In the genomic region with DNA sequence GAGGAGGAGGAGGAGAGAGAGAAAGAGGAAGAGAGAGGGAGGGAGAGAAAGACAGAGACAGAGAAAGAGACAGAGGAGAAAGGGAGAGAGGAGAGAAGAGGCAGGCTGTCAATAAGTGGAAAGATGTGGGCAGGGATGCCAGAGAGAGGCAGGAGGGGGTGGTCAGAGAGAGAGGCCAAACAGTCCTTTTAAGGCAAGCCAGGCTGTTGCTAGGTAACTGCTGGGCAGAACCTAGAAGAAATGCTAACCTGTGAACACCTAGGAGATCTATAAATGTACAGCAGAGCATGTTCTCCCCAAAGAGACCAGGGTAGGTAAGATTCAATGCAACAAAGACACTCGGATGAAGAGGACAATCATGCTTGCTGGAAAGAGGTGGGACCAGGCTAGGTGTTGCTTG, we compare ENCODE assay signal across 20 mouse cellular contexts.
DNase-seq lines count a peak whose midpoint lies in the region; ATAC-seq lines count a peak whose summit lies in the region.
"Had no signal": no experiment of that assay in that cellular context is flagged by ENCODE, and none has a peak within 500 bp of the region (broad histone marks: within the 10 kb centered on the region; RNA-seq: fewer than 3 reads in every experiment).

No protein-coding gene starts in this region.

- no peak overlapping the region for H3K4me3 ChIP-seq in hindbrain, embryonic 16.5 days (ENCODE audit: low read length)
- no peak overlapping the region for H3K4me3 ChIP-seq in hindbrain, embryonic 11.5 days (ENCODE audit: low read depth, low read length)
- no peak overlapping the region for H3K4me3 ChIP-seq in midbrain, embryonic 11.5 days (ENCODE audit: low read depth, low read length)
- no peak overlapping the region for H3K4me3 ChIP-seq in midbrain, embryonic 14.5 days (replicated peaks; ENCODE audit: low read depth, low read length)
- H3K4me3 ChIP-seq: forebrain, embryonic 10.5 days; heart, embryonic 13.5 days; stomach, embryonic 15.5 days had no signal

- DNase-seq in hindbrain, embryonic 11.5 days (ENCODE audit: low spot score) = no peak
- DNase-seq in midbrain, embryonic 11.5 days (ENCODE audit: low spot score, missing footprints) = peak; percentile 49
- no peak for DNase-seq in midbrain, embryonic 14.5 days
- peak; percentile 24 for DNase-seq in 3T3-L1 (ENCODE audit: low read depth, low spot score)
- DNase-seq in induced T-regulatory cell, adult 2 months (ENCODE audit: low read depth) = peak; percentile 42
- no peak for DNase-seq in spleen, postnatal 4 days (ENCODE audit: low spot score in 2 of 2)
- DNase-seq in MN1 (ENCODE audit: low spot score) = no peak
- DNase-seq: cerebellum, adult 8-10 months; gastrocnemius, postnatal 14 days; heart, adult 18-20 months; heart, postnatal 36 days; kidney, adult 8-10 months; kidney, postnatal 25 days; spleen, adult 18-20 months had no signal

- H3K27ac ChIP-seq in hindbrain, embryonic 16.5 days (ENCODE audit: low read depth, low read length) = no peak overlapping the region
- H3K27ac ChIP-seq in hindbrain, embryonic 11.5 days (ENCODE audit: low read depth, low read length) = no peak overlapping the region
- no peak overlapping the region for H3K27ac ChIP-seq in midbrain, embryonic 11.5 days (ENCODE audit: low read depth, low read length)
- no peak overlapping the region for H3K27ac ChIP-seq in midbrain, embryonic 14.5 days (replicated peaks; ENCODE audit: low read depth, low read length)
- H3K27ac ChIP-seq: forebrain, embryonic 10.5 days; heart, embryonic 13.5 days; liver, embryonic 14.5 days; stomach, embryonic 15.5 days had no signal

- 70% methylated on average over 1 of the region's 1 CpGs for WGBS in hindbrain, embryonic 16.5 days
- WGBS in hindbrain, embryonic 11.5 days = 75% methylated on average over 1 of the region's 1 CpGs
- 88% methylated on average over 1 of the region's 1 CpGs for WGBS in midbrain, embryonic 11.5 days
- WGBS in midbrain, embryonic 14.5 days = 83% methylated on average over 1 of the region's 1 CpGs

- no peaks in the 10 kb centered on the region for H3K27me3 ChIP-seq in hindbrain, embryonic 16.5 days (replicated peaks; ENCODE audit: control insufficient read depth, insufficient read depth, low read length)
- no peaks in the 10 kb centered on the region for H3K27me3 ChIP-seq in hindbrain, embryonic 11.5 days (ENCODE audit: control insufficient read depth, insufficient read depth, low read length)
- no peaks in the 10 kb centered on the region for H3K27me3 ChIP-seq in midbrain, embryonic 11.5 days (ENCODE audit: control insufficient read depth, insufficient read depth, low read length)
- no peaks in the 10 kb centered on the region for H3K27me3 ChIP-seq in midbrain, embryonic 14.5 days (ENCODE audit: control insufficient read depth, insufficient read depth, low read length)
- H3K27me3 ChIP-seq: CH12.LX; heart, embryonic 13.5 days; stomach, embryonic 15.5 days had no signal

- H3K4me1 ChIP-seq in hindbrain, embryonic 16.5 days (ENCODE audit: control insufficient read depth, insufficient read depth, low read depth, low read length) = no peaks in the 10 kb centered on the region
- no peaks in the 10 kb centered on the region for H3K4me1 ChIP-seq in hindbrain, embryonic 11.5 days (replicated peaks; ENCODE audit: control insufficient read depth, insufficient read depth, low read length)
- no peaks in the 10 kb centered on the region; the same call in 1 of the 2 replicates for H3K4me1 ChIP-seq in midbrain, embryonic 11.5 days (ENCODE audit: control insufficient read depth, insufficient read depth, low read length)
- no peaks in the 10 kb centered on the region for H3K4me1 ChIP-seq in midbrain, embryonic 14.5 days (ENCODE audit: control insufficient read depth, insufficient read depth, low read length)
- H3K4me1 ChIP-seq: forebrain, embryonic 10.5 days; stomach, embryonic 15.5 days had no signal

- no peaks in the 10 kb centered on the region for H3K36me3 ChIP-seq in hindbrain, embryonic 16.5 days (ENCODE audit: control insufficient read depth, insufficient read depth, low read length)
- H3K36me3 ChIP-seq in hindbrain, embryonic 11.5 days (ENCODE audit: control insufficient read depth, insufficient read depth, low read length) = no peaks in the 10 kb centered on the region
- H3K36me3 ChIP-seq in midbrain, embryonic 11.5 days (ENCODE audit: control insufficient read depth, insufficient read depth, low read length) = no peaks in the 10 kb centered on the region
- H3K36me3 ChIP-seq in midbrain, embryonic 14.5 days (ENCODE audit: control insufficient read depth, insufficient read depth, low read length) = no peaks in the 10 kb centered on the region
- H3K36me3 ChIP-seq: forebrain, embryonic 10.5 days; heart, embryonic 13.5 days; stomach, embryonic 15.5 days had no signal

- no peaks in the 10 kb centered on the region for H3K9me3 ChIP-seq in hindbrain, embryonic 16.5 days (ENCODE audit: control insufficient read depth, low read length)
- no peaks in the 10 kb centered on the region for H3K9me3 ChIP-seq in hindbrain, embryonic 11.5 days (ENCODE audit: control insufficient read depth, low read length)
- no peaks in the 10 kb centered on the region for H3K9me3 ChIP-seq in midbrain, embryonic 11.5 days (ENCODE audit: control insufficient read depth, low read length)
- no peaks in the 10 kb centered on the region for H3K9me3 ChIP-seq in midbrain, embryonic 14.5 days (ENCODE audit: control insufficient read depth, low read length)
- H3K9me3 ChIP-seq: forebrain, embryonic 10.5 days; heart, embryonic 13.5 days; stomach, embryonic 15.5 days had no signal

- no peak overlapping the region for H3K9ac ChIP-seq in hindbrain, embryonic 16.5 days (ENCODE audit: low read depth, low read length)
- H3K9ac ChIP-seq in hindbrain, embryonic 11.5 days (ENCODE audit: low read depth, low read length) = no peak overlapping the region
- no peak overlapping the region for H3K9ac ChIP-seq in midbrain, embryonic 11.5 days (ENCODE audit: low read length)
- no peak overlapping the region for H3K9ac ChIP-seq in midbrain, embryonic 14.5 days (replicated peaks; ENCODE audit: low read length)
- H3K9ac ChIP-seq: heart, embryonic 13.5 days; liver, embryonic 14.5 days; stomach, embryonic 15.5 days had no signal

- ATAC-seq in hindbrain, embryonic 16.5 days = peak; percentile 54; the same call in 1 of the 2 replicates
- no peak for ATAC-seq in hindbrain, embryonic 11.5 days (ENCODE audit: low FRiP score)
- no peak for ATAC-seq in midbrain, embryonic 11.5 days (ENCODE audit: low FRiP score)
- ATAC-seq in midbrain, embryonic 14.5 days (ENCODE audit: low FRiP score, low TSS enrichment) = no peak

- no peak overlapping the region for H3K4me2 ChIP-seq in hindbrain, embryonic 16.5 days (ENCODE audit: low read length)
- no peak overlapping the region for H3K4me2 ChIP-seq in hindbrain, embryonic 11.5 days (replicated peaks; ENCODE audit: low read depth, low read length)
- no peak overlapping the region for H3K4me2 ChIP-seq in midbrain, embryonic 11.5 days
- H3K4me2 ChIP-seq in midbrain, embryonic 14.5 days (ENCODE audit: low read length) = no peak overlapping the region
- H3K4me2 ChIP-seq: heart, embryonic 13.5 days; stomach, embryonic 15.5 days had no signal

Comparison
In these comparisons a context has a peak if more than half of its experiments do, and no peak if none do; other contexts are left out.
1. DNase-seq: peak in midbrain, embryonic 11.5 days (single experiment), 3T3-L1 (single experiment) and induced T-regulatory cell, adult 2 months (single experiment); none in hindbrain, embryonic 11.5 days (single experiment), midbrain, embryonic 14.5 days (single experiment), spleen, postnatal 4 days (0 of 2) and MN1 (single experiment).